Mouse (Mus musculus) mature B cell (primary cell): ENCODE data around the gene Ulk1.

Experiments used
- in situ Hi-C: fragments of 300-500 bp; cut with MboI; formaldehyde crosslinking; loops from 2 replicates; pipeline ENCODE4 v1.14.3; 2019

Gene Ulk1

DNA sequence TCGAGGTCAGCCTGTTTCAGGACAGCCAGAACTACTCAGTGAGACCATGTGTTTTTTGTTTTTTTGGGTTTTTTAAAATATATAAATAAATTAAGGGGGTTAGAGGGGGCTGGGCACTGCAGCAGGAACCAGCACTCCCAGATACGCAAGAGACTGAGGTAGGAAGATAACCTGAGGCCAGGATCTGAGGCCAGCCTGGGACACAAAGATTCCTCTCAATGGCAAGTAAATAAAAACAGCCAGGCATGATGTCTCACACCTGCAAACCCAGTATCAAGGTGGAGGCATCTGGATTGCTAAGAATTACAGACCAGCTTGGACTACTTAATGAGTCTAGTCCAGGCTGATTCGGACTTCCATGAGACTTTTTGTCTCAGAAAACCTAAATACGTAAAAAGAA lies 40.6 kb downstream of the Ulk1 start:
- in situ Hi-C loops: no loop called here

DNA sequence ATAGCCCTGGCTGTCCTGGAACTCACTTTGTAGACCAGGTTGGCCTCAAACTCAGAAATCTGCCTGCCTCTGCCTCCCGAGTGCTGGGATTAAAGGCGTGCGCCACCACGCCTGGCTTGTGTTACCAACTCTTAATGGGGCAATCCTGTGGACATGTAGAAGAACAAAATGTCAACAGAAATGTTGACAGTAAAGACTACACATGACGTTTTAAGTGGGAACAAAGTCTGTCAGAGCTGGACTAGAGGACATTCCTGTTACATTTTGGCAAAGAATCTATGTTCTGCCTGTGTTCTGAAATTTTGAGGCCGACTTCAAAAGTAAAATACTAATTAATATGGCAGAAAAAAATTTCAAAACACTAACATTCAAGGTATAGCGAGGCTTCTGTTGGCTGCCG lies 46.0 kb downstream of the Ulk1 start:
- in situ Hi-C loops: no loop called here

DNA sequence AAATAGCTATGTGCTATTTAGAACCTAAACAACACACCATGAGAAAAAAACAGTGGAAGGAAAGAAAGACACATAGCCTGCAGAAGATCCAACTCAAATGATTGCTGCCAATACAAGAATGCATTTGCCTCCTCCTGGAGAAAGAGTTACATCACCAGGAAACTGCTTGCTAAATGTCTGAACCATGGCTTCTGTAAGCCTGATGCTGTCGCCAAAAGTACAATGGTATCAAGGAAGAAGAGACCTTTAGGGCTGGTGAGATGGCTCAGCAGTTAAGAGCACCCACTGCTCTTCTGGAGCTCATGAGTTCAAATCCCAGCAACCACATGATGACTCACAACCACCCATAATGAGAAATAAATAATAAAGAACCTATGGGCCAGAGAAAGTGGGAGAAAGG lies 64.9 kb downstream of the Ulk1 start:
- in situ Hi-C loops: no loop called here

DNA sequence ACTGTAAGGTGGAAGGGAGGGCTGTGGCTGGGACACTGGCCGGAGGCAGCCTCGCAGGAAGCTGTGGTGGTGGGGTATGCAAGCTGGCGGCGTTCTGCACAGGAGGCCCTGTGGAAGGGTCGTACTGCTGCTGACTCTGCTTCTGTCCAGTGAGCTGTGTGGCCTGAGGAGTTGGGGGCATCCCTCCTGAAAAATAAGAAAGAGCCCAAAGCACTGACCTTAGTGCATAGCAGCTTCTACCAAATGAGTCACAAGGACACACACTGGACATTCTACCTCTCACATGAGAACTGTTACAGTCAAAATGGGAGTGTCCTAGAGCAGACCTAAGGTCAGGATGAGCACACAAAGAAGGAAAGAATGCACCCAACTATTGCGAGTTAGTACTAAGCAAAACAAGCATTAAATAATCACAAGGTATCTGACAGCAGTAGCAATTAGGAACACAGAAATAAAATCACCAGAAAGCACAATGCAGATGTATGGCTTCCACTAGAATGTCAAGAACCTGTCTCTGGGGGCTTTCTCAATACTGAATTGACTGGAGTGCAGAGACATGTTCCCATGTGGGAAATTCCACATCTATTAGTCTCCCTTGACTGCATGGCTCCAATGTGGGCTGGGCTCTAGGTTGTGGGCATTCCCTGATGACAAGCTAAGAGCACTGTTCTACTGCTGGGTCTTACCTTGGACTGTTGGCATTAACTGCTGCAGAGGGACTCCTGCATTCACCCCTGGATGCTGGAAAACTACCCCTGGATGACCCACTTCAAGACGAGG lies 70.2 kb downstream of the Ulk1 start:
- in situ Hi-C loops: no loop called here

DNA sequence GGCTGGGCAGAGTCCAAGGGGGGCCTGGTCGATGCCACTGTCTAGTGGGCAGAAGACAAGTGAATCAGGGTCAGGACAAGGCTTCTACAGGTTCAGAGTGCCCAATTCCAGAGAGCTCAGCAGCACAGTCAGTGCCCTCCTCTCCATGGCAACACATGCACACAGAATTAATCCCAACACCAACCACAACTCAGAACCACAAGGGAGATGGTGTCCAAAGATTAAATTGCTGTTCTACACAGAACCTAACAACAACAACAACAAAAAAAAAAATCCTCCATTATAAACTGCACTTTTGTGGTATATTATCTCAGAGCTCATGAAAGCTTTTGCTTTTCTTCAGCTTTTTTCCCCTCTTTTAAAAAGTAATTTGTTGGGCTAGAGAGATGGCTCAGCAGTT lies 74.3 kb downstream of the Ulk1 start:
- in situ Hi-C loops: no loop called here
